Mouse (Mus musculus): Measurements from ENCODE around the gene Slc25a29. TPM values are rescaled to one million over a fixed set of nuclear protein-coding genes. Genes with fewer than 3 reads are reported as not detected.

Gene Slc25a29
- polyA plus RNA-seq, 1 experiment, result 1.5 TPM

DNA sequence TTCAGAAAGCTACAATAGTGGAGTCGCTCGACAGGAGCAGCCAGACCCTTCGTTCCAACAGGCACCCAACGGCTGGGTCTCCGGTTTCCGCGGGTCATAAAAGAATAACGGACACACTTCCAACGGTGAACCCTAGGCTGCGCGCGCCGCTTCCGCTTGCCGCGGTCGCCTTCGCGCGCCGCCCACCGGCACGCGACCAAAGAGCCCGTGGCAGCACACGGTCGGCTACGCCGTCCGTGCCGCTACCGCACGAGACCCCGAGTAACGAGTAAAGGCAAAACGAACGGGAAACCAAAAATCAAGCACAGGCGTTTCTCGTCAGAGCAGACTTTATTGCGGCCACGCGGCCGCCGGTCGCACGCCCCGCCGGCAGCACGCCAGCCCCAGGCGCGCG is 43.5 kb downstream of the Slc25a29 start:
- H3K27ac ChIP-seq (ENCODE audit: insufficient read depth, low read length), result peak overlapping the region; percentile 89
- H3K4me3 ChIP-seq (ENCODE audit: insufficient read depth, low read length), result peak overlapping the region; percentile 80
- TF ChIP-seq CTCF (IDR thresholded peaks at IDR 0.05; ENCODE audit: borderline replicate concordance, insufficient read depth, low read length), result no peak
- TF ChIP-seq POLR2A (IDR thresholded peaks at IDR 0.05; ENCODE audit: low read depth, low read length), result no peak; the same call in none of the 2 replicates
- no peaks in the 10 kb centered on the region; the same call in none of the 2 replicates for H3K4me1 ChIP-seq (ENCODE audit: control insufficient read depth, insufficient read depth, low read length)

DNA sequence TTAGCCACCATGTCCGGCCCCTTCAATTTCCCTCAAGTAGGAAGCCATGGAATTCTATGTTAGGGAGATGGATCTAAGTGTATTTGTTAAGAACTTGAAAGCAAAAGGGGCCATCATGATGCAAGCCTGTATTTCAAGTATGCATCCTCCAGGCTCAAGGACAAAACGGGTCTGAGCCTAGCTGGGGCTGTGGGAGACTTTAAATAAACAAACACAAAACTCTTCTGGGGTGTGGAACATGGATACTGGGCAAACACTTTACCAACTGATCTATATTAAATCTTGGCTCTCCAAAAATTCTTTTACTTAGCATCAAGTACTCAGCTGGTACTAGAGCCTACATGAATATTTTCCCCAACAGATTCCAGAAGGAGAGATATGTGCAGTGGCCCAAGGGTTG is 48.4 kb downstream of the Slc25a29 start:
- TF ChIP-seq POLR2A (IDR thresholded peaks at IDR 0.05; ENCODE audit: low read depth, low read length) (no peak), CTCF (IDR thresholded peaks at IDR 0.05; ENCODE audit: borderline replicate concordance, insufficient read depth, low read length) (no peak)

DNA sequence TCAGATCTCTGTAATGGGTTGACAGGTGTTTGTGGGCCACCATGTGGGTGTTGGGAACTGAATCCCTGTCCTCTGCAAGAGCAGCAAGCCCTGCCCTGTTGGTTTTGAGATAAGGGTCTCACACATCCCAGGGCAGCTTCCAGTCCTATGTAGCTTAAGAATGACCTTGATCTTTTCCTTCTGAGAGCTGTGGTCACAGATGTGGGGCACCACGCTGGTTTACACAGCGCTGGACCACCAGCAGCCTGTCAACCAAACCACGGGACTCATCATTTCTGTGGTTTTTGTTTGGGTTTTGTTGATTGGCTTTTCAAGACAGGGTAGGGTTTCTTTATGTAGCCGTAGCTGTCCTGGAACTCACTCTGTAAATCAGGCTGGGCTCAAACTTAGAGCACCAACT is 50.5 kb downstream of the Slc25a29 start:
- Histone ChIP-seq H3K4me3 (ENCODE audit: insufficient read depth, low read length) (no peak overlapping the region), H3K4me1 (ENCODE audit: control insufficient read depth, insufficient read depth, low read length) (no peaks in the 10 kb centered on the region), H3K27ac (ENCODE audit: insufficient read depth, low read length) (no peak overlapping the region)
- TF ChIP-seq CTCF (IDR thresholded peaks at IDR 0.05; ENCODE audit: borderline replicate concordance, insufficient read depth, low read length) (no peak), POLR2A (IDR thresholded peaks at IDR 0.05; ENCODE audit: low read depth, low read length) (no peak)

More for the DNA sequence above, 48.4 kb downstream of the Slc25a29 start:
- no peak overlapping the region for H3K27ac ChIP-seq (ENCODE audit: insufficient read depth, low read length)
- H3K4me3 ChIP-seq (ENCODE audit: insufficient read depth, low read length), result no peak overlapping the region
- no peaks in the 10 kb centered on the region; the same call in 1 of the 2 replicates for H3K4me1 ChIP-seq (ENCODE audit: control insufficient read depth, insufficient read depth, low read length)

DNA sequence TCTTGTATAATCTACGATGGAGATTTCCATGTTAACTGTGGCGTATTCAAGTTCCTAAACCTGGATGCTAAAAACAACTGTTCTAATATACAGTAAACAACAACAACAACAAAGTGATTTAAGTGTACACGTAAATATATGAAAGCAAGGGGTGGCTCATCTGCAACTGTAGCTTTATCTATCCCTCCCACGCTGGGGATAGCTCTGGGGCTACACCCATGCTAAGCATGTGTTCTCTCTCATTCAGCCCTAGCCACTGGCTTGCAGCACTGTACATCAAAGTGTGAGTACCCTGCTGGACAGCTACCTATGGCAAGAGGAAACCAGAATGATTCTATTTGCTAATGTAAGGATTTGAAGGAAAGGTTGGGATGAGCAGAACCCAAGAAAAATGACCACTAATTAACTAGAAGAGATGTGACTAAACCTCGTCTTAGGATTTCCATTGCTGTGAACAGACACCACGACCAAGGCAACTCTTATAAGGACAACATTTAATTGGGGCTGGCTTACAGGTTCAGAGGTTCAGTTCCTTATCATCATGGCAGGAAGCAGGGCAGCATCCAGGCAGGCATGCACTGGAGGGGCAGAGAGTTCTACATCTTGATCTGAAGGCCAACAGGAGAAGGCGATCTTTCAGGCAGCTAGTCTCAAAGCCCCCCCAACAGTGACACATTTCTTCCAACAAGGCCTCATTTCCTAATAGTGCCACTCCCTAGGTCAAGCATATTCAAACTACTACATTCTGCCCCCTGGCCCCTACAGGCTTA is 55.4 kb downstream of the Slc25a29 start:
- no peak for TF ChIP-seq CTCF (IDR thresholded peaks at IDR 0.05; ENCODE audit: borderline replicate concordance, insufficient read depth, low read length)
- no peak for TF ChIP-seq POLR2A (IDR thresholded peaks at IDR 0.05; ENCODE audit: low read depth, low read length)
- H3K4me3 ChIP-seq (ENCODE audit: insufficient read depth, low read length), result no peak overlapping the region
- H3K27ac ChIP-seq (ENCODE audit: insufficient read depth, low read length), result no peak overlapping the region
- no peaks in the 10 kb centered on the region for H3K4me1 ChIP-seq (ENCODE audit: control insufficient read depth, insufficient read depth, low read length)

Other genes with a start within 250 kb of the Slc25a29 start
- not detected in 2 replicates for gene Degs2, start 133.6 kb downstream of the Slc25a29 start, polyA plus RNA-seq (2011; ENCODE audit: insufficient read length, low read depth, missing spikeins)
- 71.2 and 73.8 TPM in 2 replicates for gene Yy1, start 42.9 kb downstream of the Slc25a29 start, polyA plus RNA-seq (2011; ENCODE audit: insufficient read length, low read depth, missing spikeins)
- 6.6 and 8.6 TPM in 2 replicates for gene Slc25a47, start 163 bp upstream of the Slc25a29 start, polyA plus RNA-seq (2011; ENCODE audit: insufficient read length, low read depth, missing spikeins)
- gene Wdr25, start 57.7 kb upstream of the Slc25a29 start, polyA plus RNA-seq (2011; ENCODE audit: insufficient read length, low read depth, missing spikeins), result 2.8 and 4.8 TPM in 2 replicates
- 80.1 and 83.5 TPM in 2 replicates for gene Wars, start 58.3 kb upstream of the Slc25a29 start, polyA plus RNA-seq (2011; ENCODE audit: insufficient read length, low read depth, missing spikeins)
- gene Begain, start 232.3 kb upstream of the Slc25a29 start, polyA plus RNA-seq (2011; ENCODE audit: insufficient read length, low read depth, missing spikeins), result 6.9 and 10.5 TPM in 2 replicates

Data from embryonic fibroblast, embryonic 13.5 days (primary cell).